ENCODE assay signal across 22 mouse cellular contexts in genomic region chr10:81165118-81165517, GRCm38 (mm10). TPM values are rescaled to one million over a fixed set of nuclear protein-coding genes. Genes with fewer than 3 reads are reported as not detected.
A peak's percentile ranks its signal among the peaks of the same experiment; 100 is the strongest.
DNase-seq lines count a peak whose midpoint lies in the region; ATAC-seq and TF ChIP-seq lines count a peak whose summit lies in the region.
"Had no signal": no experiment of that assay in that cellular context is flagged by ENCODE, and none has a peak within 500 bp of the region (broad histone marks: within the 10 kb centered on the region; RNA-seq: fewer than 3 reads in every experiment).

No protein-coding gene starts in this region.

- H3K9me3 ChIP-seq in limb, embryonic 11.5 days (ENCODE audit: control insufficient read depth, low read length) = no peaks in the 10 kb centered on the region
- no peaks in the 10 kb centered on the region for H3K9me3 ChIP-seq in limb, embryonic 10.5 days (replicated peaks)
- H3K9me3 ChIP-seq in stomach, postnatal 0 days (ENCODE audit: control insufficient read depth, low read length) = no peaks in the 10 kb centered on the region
- H3K9me3 ChIP-seq: forebrain, embryonic 13.5 days; heart, embryonic 12.5 days; neural tube, embryonic 13.5 days had no signal

- ATAC-seq in limb, embryonic 11.5 days (ENCODE audit: insufficient number of reproducible peaks, low FRiP score, low TSS enrichment, low read depth) = no peak
- ATAC-seq in stomach, postnatal 0 days (ENCODE audit: low FRiP score, low TSS enrichment) = no peak
- ATAC-seq: forebrain, embryonic 13.5 days had no signal

- peaks cover 10% of the 10 kb centered on the region for H3K36me3 ChIP-seq in limb, embryonic 11.5 days (ENCODE audit: control insufficient read depth, insufficient read depth, low read length)
- H3K36me3 ChIP-seq in limb, embryonic 10.5 days = peaks cover 54% of the 10 kb centered on the region
- peaks cover 11% of the 10 kb centered on the region; the same call in 1 of the 2 replicates for H3K36me3 ChIP-seq in stomach, postnatal 0 days (ENCODE audit: control insufficient read depth, insufficient read depth, low read length)

- WGBS in limb, embryonic 11.5 days = 59% methylated on average over 8 of the region's 8 CpGs
- WGBS in limb, embryonic 10.5 days = 61% methylated on average over 8 of the region's 8 CpGs
- 68% methylated on average over 8 of the region's 8 CpGs for WGBS in stomach, postnatal 0 days

- no peak overlapping the region for H3K9ac ChIP-seq in limb, embryonic 11.5 days (ENCODE audit: low read length)
- no peak overlapping the region for H3K9ac ChIP-seq in stomach, postnatal 0 days (ENCODE audit: low read length)
- H3K9ac ChIP-seq: forebrain, embryonic 13.5 days; heart, embryonic 12.5 days; liver, embryonic 14.5 days had no signal

- H3K4me2 ChIP-seq in limb, embryonic 11.5 days (ENCODE audit: low read depth, severe bottlenecking) = no peak overlapping the region
- H3K4me2 ChIP-seq in stomach, postnatal 0 days (replicated peaks; ENCODE audit: low read depth) = no peak overlapping the region
- H3K4me2 ChIP-seq: forebrain, embryonic 13.5 days; heart, embryonic 12.5 days; neural tube, embryonic 13.5 days had no signal

- H3K27ac ChIP-seq in limb, embryonic 11.5 days (replicated peaks; ENCODE audit: low read depth, low read length) = no peak overlapping the region
- H3K27ac ChIP-seq in limb, embryonic 10.5 days = no peak overlapping the region
- H3K27ac ChIP-seq in stomach, postnatal 0 days (replicated peaks) = no peak overlapping the region
- H3K27ac ChIP-seq: forebrain, embryonic 13.5 days; liver, embryonic 14.5 days; neural tube, embryonic 13.5 days had no signal

- peak; percentile 31 for DNase-seq in adrenal gland, postnatal 14 days
- no peak for DNase-seq in adrenal gland, adult 8-10 months
- DNase-seq in limb, embryonic 11.5 days (ENCODE audit: low spot score) = no peak
- no peak for DNase-seq in limb, embryonic 10.5 days (ENCODE audit: low spot score)
- DNase-seq in brain, adult 2 months (ENCODE audit: low read depth, low spot score) = peak; percentile 88
- peak; percentile 66 to 71 for DNase-seq in cerebellum, postnatal 36 days
- no peak for DNase-seq in retina, postnatal 1 day
- no peak for DNase-seq in stomach, postnatal 0 days (ENCODE audit: low spot score)
- DNase-seq: kidney, postnatal 25 days; layer of hippocampus, adult 9-11 months; thymus, adult 2 months had no signal

- H3K4me1 ChIP-seq in limb, embryonic 11.5 days (ENCODE audit: control insufficient read depth, insufficient read depth, low read length) = peaks cover 17% of the 10 kb centered on the region
- peaks cover 53% of the 10 kb centered on the region for H3K4me1 ChIP-seq in limb, embryonic 10.5 days
- H3K4me1 ChIP-seq in stomach, postnatal 0 days (replicated peaks; ENCODE audit: control insufficient read depth, insufficient read depth) = no peaks in the 10 kb centered on the region

- H3K4me3 ChIP-seq in limb, embryonic 11.5 days (ENCODE audit: low read depth, low read length) = 0 out of 2 replicates have a peak overlapping the region, but pooled peaks have one; percentile 0
- H3K4me3 ChIP-seq in limb, embryonic 10.5 days = no peak overlapping the region
- H3K4me3 ChIP-seq in stomach, postnatal 0 days (ENCODE audit: low read depth, low read length) = no peak overlapping the region
- H3K4me3 ChIP-seq: forebrain, embryonic 13.5 days; heart, embryonic 12.5 days; neural tube, embryonic 13.5 days had no signal

- no peak for TF ChIP-seq EP300 in stomach, postnatal 0 days (optimal IDR thresholded peaks at IDR 0.05)

- no peak for TF ChIP-seq CTCF in stomach, postnatal 0 days (IDR thresholded peaks at IDR 0.05; ENCODE audit: low read depth)

- no peaks in the 10 kb centered on the region for H3K27me3 ChIP-seq in limb, embryonic 11.5 days (ENCODE audit: control insufficient read depth, insufficient read depth, low read length)
- no peaks in the 10 kb centered on the region for H3K27me3 ChIP-seq in limb, embryonic 10.5 days (ENCODE audit: low read depth, poor library complexity, severe bottlenecking)
- H3K27me3 ChIP-seq in stomach, postnatal 0 days (ENCODE audit: control insufficient read depth, insufficient read depth, low read length) = no peaks in the 10 kb centered on the region
- H3K27me3 ChIP-seq: CH12.LX; forebrain, embryonic 13.5 days; heart, embryonic 12.5 days; neural tube, embryonic 13.5 days had no signal

RNA-seq across cellular contexts. Expression of gene Pias4, which starts 2.6 kb away (rescaled TPM):
- total RNA-seq in adrenal gland, postnatal 14 days (2021) = 27.3 and 28.3 TPM in 2 replicates
- total RNA-seq in adrenal gland, adult 8-10 months (2022) = 10 to 100 TPM; 22.8 to 32.5 (median 30.1) TPM
- polyA plus RNA-seq in limb, embryonic 11.5 days (2014; fragmentation: Nextera tagmentation; extraction: Ambion mirVana) = 53.3 and 56.9 TPM in 2 replicates
- 73.6 and 73.9 TPM in 2 replicates for polyA plus RNA-seq in limb, embryonic 10.5 days (2016; fragmentation: Nextera tagmentation; extraction: Ambion mirVana)
- 18.7 and 20.9 TPM in 2 replicates for polyA plus RNA-seq in stomach, postnatal 0 days (2015; fragmentation: Nextera tagmentation; extraction: Ambion mirVana)

RNA-seq across cellular contexts. Expression of gene Eef2, which starts 11.3 kb away (rescaled TPM):
- total RNA-seq in adrenal gland, postnatal 14 days (2021) = 1,390 and 1,511 TPM in 2 replicates
- 1,000 to 10,000 TPM; 1,447 to 1,655 (median 1,598) TPM for total RNA-seq in adrenal gland, adult 8-10 months (2022)
- polyA plus RNA-seq in limb, embryonic 11.5 days (2014; fragmentation: Nextera tagmentation; extraction: Ambion mirVana) = 428 TPM in 2 replicates
- 575 and 611 TPM in 2 replicates for polyA plus RNA-seq in limb, embryonic 10.5 days (2016; fragmentation: Nextera tagmentation; extraction: Ambion mirVana)
- 337 and 380 TPM in 2 replicates for polyA plus RNA-seq in stomach, postnatal 0 days (2015; fragmentation: Nextera tagmentation; extraction: Ambion mirVana)

RNA-seq across cellular contexts. Expression of gene Dapk3, which starts 17.7 kb away (rescaled TPM):
- total RNA-seq in adrenal gland, postnatal 14 days (2021) = 58.3 and 62.2 TPM in 2 replicates
- total RNA-seq in adrenal gland, adult 8-10 months (2022) = 10 to 100 TPM; 67.7 to 88.0 (median 81.8) TPM
- polyA plus RNA-seq in limb, embryonic 11.5 days (2014; fragmentation: Nextera tagmentation; extraction: Ambion mirVana) = 43.3 and 49.1 TPM in 2 replicates
- polyA plus RNA-seq in limb, embryonic 10.5 days (2016; fragmentation: Nextera tagmentation; extraction: Ambion mirVana) = 46.5 and 52.0 TPM in 2 replicates
- 44.6 and 51.8 TPM in 2 replicates for polyA plus RNA-seq in stomach, postnatal 0 days (2015; fragmentation: Nextera tagmentation; extraction: Ambion mirVana)

RNA-seq across cellular contexts. Expression of gene 4930442H23Rik, which starts 18.5 kb away (rescaled TPM):
- not detected in 2 replicates for total RNA-seq in adrenal gland, postnatal 14 days (2021)
- not detected for total RNA-seq in adrenal gland, adult 8-10 months (2022)
- not detected in 2 replicates for polyA plus RNA-seq in limb, embryonic 11.5 days (2014; fragmentation: Nextera tagmentation; extraction: Ambion mirVana)
- polyA plus RNA-seq in limb, embryonic 10.5 days (2016; fragmentation: Nextera tagmentation; extraction: Ambion mirVana) = not detected in 2 replicates
- 0.07 TPM in 1 of 2 replicates, not detected in the other for polyA plus RNA-seq in stomach, postnatal 0 days (2015; fragmentation: Nextera tagmentation; extraction: Ambion mirVana)
- total RNA-seq: CH12.LX; common myeloid progenitor, adult 5-6 weeks; hematopoietic stem cell, adult 5-6 weeks; midbrain, postnatal 0 days had no signal
- polyA plus RNA-seq: embryonic facial prominence, embryonic 14.5 days; forebrain, embryonic 13.5 days; gonadal fat pad, adult 2 months; intestine, embryonic 14.5 days; liver, embryonic 14.5 days; midbrain, postnatal 0 days; neural tube, embryonic 13.5 days; thymus, adult 2 months had no signal

RNA-seq across cellular contexts. Expression of gene Zbtb7a, which starts 30.1 kb away (rescaled TPM):
- total RNA-seq in adrenal gland, postnatal 14 days (2021) = 66.9 and 73.8 TPM in 2 replicates
- 10 to 100 TPM; 86.5 to 94.0 (median 92.3) TPM for total RNA-seq in adrenal gland, adult 8-10 months (2022)
- 6.7 and 8.4 TPM in 2 replicates for polyA plus RNA-seq in limb, embryonic 11.5 days (2014; fragmentation: Nextera tagmentation; extraction: Ambion mirVana)
- 9.6 and 11.7 TPM in 2 replicates for polyA plus RNA-seq in limb, embryonic 10.5 days (2016; fragmentation: Nextera tagmentation; extraction: Ambion mirVana)
- polyA plus RNA-seq in stomach, postnatal 0 days (2015; fragmentation: Nextera tagmentation; extraction: Ambion mirVana) = 87.5 and 94.1 TPM in 2 replicates

Comparison
In these comparisons a context has a peak if more than half of its experiments do, and no peak if none do; other contexts are left out.
1. DNase-seq: peak in adrenal gland, postnatal 14 days (single experiment), brain, adult 2 months (single experiment) and cerebellum, postnatal 36 days (2 of 2); none in adrenal gland, adult 8-10 months (single experiment), limb, embryonic 11.5 days (single experiment), limb, embryonic 10.5 days (single experiment), retina, postnatal 1 day (single experiment) and stomach, postnatal 0 days (single experiment).